Mouse (Mus musculus) kidney, postnatal 0 days (tissue): Measurements from ENCODE around the gene Ddx51. TPM values are rescaled to one million over a fixed set of nuclear protein-coding genes. Genes with fewer than 3 reads are reported as not detected.

Source experiments
- ATAC-seq: fragments of 200-750 bp; cut with Nextera tagmentation; replicated peaks from 2 replicates; pipeline ENCODE4 v1.8.0; 2017; ENCODE audit warnings: low read depth, moderate number of reproducible peaks, moderate TSS enrichment, moderate library complexity; ENCODE audit not compliant: low FRiP score
- DNase-seq: peaks from one replicate; pipeline ENCODE4 v3.0.0-alpha.2; 2016; ENCODE audit warnings: low spot score
- H3K27ac ChIP-seq: fragments of 300-500 bp; sonication (generic); 2 replicates; pipeline ENCODE4 v1.5.1; 2014; ENCODE audit warnings: mild to moderate bottlenecking
- H3K27me3 ChIP-seq: fragments of 300-500 bp; sonication (generic); 2 replicates; pipeline ENCODE4 v1.6.1; 2014; ENCODE audit warnings: low read length, mixed read lengths; ENCODE audit not compliant: insufficient read depth
- H3K36me3 ChIP-seq: fragments of 300-500 bp; sonication (generic); 2 replicates; pipeline ENCODE4 v1.6.1; 2014; ENCODE audit warnings: low read length, mixed read lengths; ENCODE audit not compliant: insufficient read depth
- H3K4me1 ChIP-seq: fragments of 300-500 bp; sonication (generic); replicated peaks from 2 replicates; pipeline ENCODE4 v1.6.1; 2014; ENCODE audit warnings: antibody characterized with exemption, low read length, mixed read lengths; ENCODE audit not compliant: insufficient read depth
- H3K4me2 ChIP-seq: fragments of 300-500 bp; sonication (generic); 2 replicates; pipeline ENCODE4 v1.6.1; 2014; ENCODE audit warnings: mild to moderate bottlenecking, low read length, moderate library complexity, mixed read lengths
- H3K4me3 ChIP-seq: fragments of 300-500 bp; sonication (generic); replicated peaks from 2 replicates; pipeline ENCODE4 v1.5.1; 2014; ENCODE audit warnings: low read depth, low read length
- H3K9ac ChIP-seq: fragments of 300-500 bp; sonication (generic); 2 replicates; pipeline ENCODE4 v1.6.1; 2014; ENCODE audit warnings: low read depth, low read length
- H3K9me3 ChIP-seq: fragments of 300-500 bp; sonication (generic); replicated peaks from 2 replicates; pipeline ENCODE4 v1.6.1; 2016; ENCODE audit warnings: low read length, inconsistent platforms, mixed read lengths
- CTCF ChIP-seq: IDR thresholded peaks from 2 replicates; pipeline ENCODE4 v1.5.1; 2016; ENCODE audit warnings: antibody characterized with exemption, low read depth, mild to moderate bottlenecking, moderate library complexity
- WGBS: fragments of 180-500 bp; shearing (Covaris S2); extraction: QIAGEN DNeasy Blood & Tissue Kit; methylation state at CpG from one replicate; pipeline ENCODE4 v1.1.7; 2014; 5-methylcytosine and 5-hydroxymethylcytosine counted together
- polyA plus RNA-seq: library from polyadenylated mRNA; unstranded; fragments of >200 nt; fragmentation: Nextera tagmentation; extraction: Ambion mirVana; gene quantifications from 2 replicates; pipeline ENCODE4 v1.2.1, GENCODE M21; 2015

The Ddx51 gene
- polyA plus RNA-seq, 1 experiment from 2014 or later: 15.6 TPM

GRCm38 (mm10) chr5:110653686-110654085 is 435 bp downstream of the Ddx51 start:
- Histone ChIP-seq H3K4me1 (peaks cover 7% of the 10 kb centered on the region; the same call in 1 of the 2 replicates), H3K36me3 (peaks cover 55% of the 10 kb centered on the region), H3K9ac (peak overlapping the region; percentile 93), H3K9me3 (no peaks in the 10 kb centered on the region), H3K27me3 (no peaks in the 10 kb centered on the region), H3K4me2 (peak overlapping the region; percentile 95), H3K27ac (peak overlapping the region; percentile 50; the same call in 1 of the 2 replicates), H3K4me3 (peak overlapping the region; percentile 99)
- ATAC-seq (peak; percentile 26), DNase-seq (no peak)
- TF ChIP-seq CTCF: no peak
- whole genome bisulfite sequencing: 2% methylated on average over 37 of the region's 37 CpGs

GRCm38 (mm10) chr5:110659682-110660081 is 6.4 kb downstream of the Ddx51 start:
- Histone ChIP-seq H3K27me3 (no peaks in the 10 kb centered on the region), H3K4me3 (no peak overlapping the region), H3K4me1 (no peaks in the 10 kb centered on the region), H3K36me3 (peaks cover 65% of the 10 kb centered on the region), H3K9me3 (no peaks in the 10 kb centered on the region), H3K4me2 (no peak overlapping the region), H3K27ac (no peak overlapping the region), H3K9ac (no peak overlapping the region)
- ATAC-seq: no peak
- no peak for DNase-seq
- no peak for TF ChIP-seq CTCF

GRCm38 (mm10) chr5:110664041-110664440 is 10.8 kb downstream of the Ddx51 start:
- WGBS: 93% methylated on average over 2 of the region's 2 CpGs
- H3K27me3 ChIP-seq: no peaks in the 10 kb centered on the region
- TF ChIP-seq CTCF: no peak
- no peak overlapping the region for H3K4me3 ChIP-seq
- H3K36me3 ChIP-seq: peaks cover 63% of the 10 kb centered on the region
- no peaks in the 10 kb centered on the region for H3K4me1 ChIP-seq
- DNase-seq (no peak), ATAC-seq (no peak)
- no peaks in the 10 kb centered on the region for H3K9me3 ChIP-seq
- H3K9ac ChIP-seq: no peak overlapping the region
- no peak overlapping the region for H3K27ac ChIP-seq
- H3K4me2 ChIP-seq: no peak overlapping the region

- ATAC-seq: no peak
Observed at GRCm38 (mm10) chr5:110664750-110665269, 11.6 kb downstream of the Ddx51 start.

GRCm38 (mm10) chr5:110665486-110666121 is 12.4 kb downstream of the Ddx51 start:
- Histone ChIP-seq H3K4me3 (no peak overlapping the region), H3K27ac (no peak overlapping the region), H3K9ac (no peak overlapping the region), H3K4me2 (no peak overlapping the region), H3K36me3 (peaks cover 68% of the 10 kb centered on the region), H3K27me3 (no peaks in the 10 kb centered on the region), H3K4me1 (no peaks in the 10 kb centered on the region), H3K9me3 (no peaks in the 10 kb centered on the region)
- no peak for ATAC-seq
- TF ChIP-seq CTCF: no peak
- WGBS: 75% methylated on average over 6 of the region's 6 CpGs
- no peak for DNase-seq

More at GRCm38 (mm10) chr5:110664750-110665269, 11.6 kb downstream of the Ddx51 start:
- Histone ChIP-seq H3K9ac (no peak overlapping the region), H3K4me2 (no peak overlapping the region), H3K4me1 (no peaks in the 10 kb centered on the region), H3K27me3 (no peaks in the 10 kb centered on the region), H3K36me3 (peaks cover 64% of the 10 kb centered on the region), H3K4me3 (no peak overlapping the region), H3K9me3 (no peaks in the 10 kb centered on the region), H3K27ac (no peak overlapping the region)
- 79% methylated on average over 2 of the region's 2 CpGs for WGBS
- DNase-seq: no peak
- TF ChIP-seq CTCF: no peak

- Histone ChIP-seq H3K9me3 (no peaks in the 10 kb centered on the region), H3K9ac (no peak overlapping the region), H3K4me1 (no peaks in the 10 kb centered on the region), H3K4me2 (no peak overlapping the region), H3K4me3 (no peak overlapping the region), H3K27me3 (no peaks in the 10 kb centered on the region), H3K27ac (no peak overlapping the region), H3K36me3 (peaks cover 72% of the 10 kb centered on the region)
- no peak for TF ChIP-seq CTCF
- WGBS: 94% methylated on average over 7 of the region's 8 CpGs
- ATAC-seq (no peak), DNase-seq (no peak)
Observed at GRCm38 (mm10) chr5:110682041-110682440, 28.8 kb downstream of the Ddx51 start.
